Mouse (Mus musculus) frontal cortex, postnatal 10 days (tissue): ENCODE data around the gene Camk1.
"Not testable (repeated sequence)": the region's sequence is repeated elsewhere in the genome, so short reads cannot be mapped to it uniquely, and the experiment has no call there.

ENCODE experiments used
- DNase-seq, 2 experiments: peaks; one replicate each; pipeline ENCODE4 v3.0.0; 2022; ENCODE audit warnings: low spot score in 2 of 2, mixed read lengths in 1 of 2

Gene Camk1

DNA sequence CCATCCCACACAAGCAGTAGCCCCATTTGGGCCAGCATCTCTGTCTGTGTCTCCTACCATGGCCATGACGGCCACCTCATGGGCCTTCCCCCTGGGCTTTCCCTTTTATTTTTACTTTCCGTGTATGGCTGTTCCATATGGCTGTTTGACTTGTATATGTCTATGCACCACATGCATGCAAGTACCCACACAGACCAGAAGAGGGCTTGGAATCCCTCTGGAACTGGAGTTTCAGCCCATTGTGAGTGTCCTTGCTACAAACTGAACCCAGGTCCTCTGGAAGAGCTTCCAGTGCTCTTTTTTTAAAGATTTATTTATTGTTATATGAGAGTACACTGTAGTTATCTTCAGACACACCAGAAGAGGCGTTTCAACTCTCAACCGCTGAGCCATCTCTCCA lies 17.7 kb upstream of the Camk1 start:
- no peak for DNase-seq

DNA sequence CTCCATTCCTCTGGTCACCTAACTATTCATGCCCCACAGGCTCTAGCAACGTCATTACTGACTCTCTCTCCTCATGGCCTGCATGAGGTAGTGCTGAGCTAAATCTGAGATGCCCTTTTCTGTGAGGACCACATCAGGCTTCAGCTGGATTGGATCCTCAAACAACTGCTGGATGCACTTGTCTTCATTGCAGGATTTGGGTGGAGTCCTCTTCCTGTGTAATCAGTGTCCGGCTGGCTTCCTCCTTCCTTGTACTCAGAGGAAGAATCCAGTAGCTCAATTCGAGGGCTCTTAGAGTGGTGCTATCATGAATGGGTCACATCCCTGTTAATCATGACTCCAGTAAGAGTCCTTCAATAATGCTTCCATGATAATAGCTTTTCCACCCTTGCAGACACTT lies 9.9 kb upstream of the Camk1 start:
- DNase-seq, result no peak

GRCm38 (mm10) chr6:113352820-113353219 lies 9.0 kb upstream of the Camk1 start:
- DNase-seq, result no peak

DNA sequence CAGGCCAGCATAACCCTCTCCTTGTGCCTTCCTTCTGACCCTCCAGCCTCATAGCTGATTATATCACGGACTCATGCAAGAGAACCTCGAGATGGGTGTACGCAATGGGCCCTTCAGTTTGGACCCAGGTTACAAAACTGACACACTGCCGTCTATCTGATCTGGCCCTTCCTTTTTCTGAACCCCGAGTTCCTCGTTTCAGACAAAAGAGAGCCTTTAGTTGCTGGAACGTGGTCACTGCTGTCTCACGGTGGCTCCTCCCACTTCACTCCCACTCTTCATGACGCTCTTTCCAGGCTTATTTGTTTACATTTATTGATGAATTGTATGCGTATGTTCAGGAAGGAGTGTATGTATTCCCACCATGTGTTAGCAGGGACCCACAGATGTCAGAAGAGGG lies 7.9 kb upstream of the Camk1 start:
- no peak for DNase-seq

- no peak for DNase-seq
These were observed 7.4 kb upstream of the Camk1 start for GRCm38 (mm10) chr6:113351161-113351560.

- DNase-seq, result no peak
These were observed 6.8 kb upstream of the Camk1 start for GRCm38 (mm10) chr6:113350538-113350937.

DNA sequence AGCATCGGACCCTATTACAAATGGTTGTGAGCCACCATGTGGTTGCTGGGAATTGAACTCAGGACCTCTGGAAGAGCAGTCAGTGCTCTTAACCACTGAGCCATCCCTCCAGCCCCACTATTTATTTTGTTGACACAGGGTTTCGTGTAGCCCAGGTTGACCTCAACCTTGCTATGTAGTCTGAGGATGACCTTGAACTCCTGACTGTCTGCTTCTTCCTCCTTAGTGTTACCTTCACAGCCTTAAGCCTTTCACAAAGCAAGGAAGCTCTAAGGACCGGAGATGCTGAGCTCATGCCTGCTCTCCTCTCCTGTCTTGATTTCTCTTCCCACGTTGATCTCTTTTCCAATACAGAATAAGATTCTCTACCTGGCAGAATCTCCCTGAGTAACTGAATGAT lies 3.1 kb upstream of the Camk1 start:
- DNase-seq, result no peak

DNA sequence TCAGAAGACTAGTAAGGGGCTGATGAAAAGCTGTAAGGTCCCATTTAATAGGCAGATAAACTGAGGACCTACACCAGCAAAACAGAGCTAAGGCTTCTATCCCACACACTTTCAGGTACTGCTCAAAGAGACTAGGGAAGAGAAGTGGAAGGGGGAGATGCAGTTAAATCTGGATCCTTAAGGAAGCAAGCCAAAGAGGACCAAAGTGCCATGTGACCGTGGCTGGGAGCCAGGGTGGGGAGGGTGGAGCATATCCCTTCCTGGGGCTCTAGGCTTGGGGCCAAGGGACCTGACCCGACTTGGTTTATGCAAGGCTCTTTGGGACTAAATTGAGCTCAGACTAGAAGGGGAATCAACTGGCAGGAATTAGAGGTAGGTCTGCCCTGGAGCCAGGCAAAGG lies 537 bp upstream of the Camk1 start:
- peak in 1 of 2 experiments; percentile 37 for DNase-seq

GRCm38 (mm10) chr6:113342297-113342696 lies 1.5 kb downstream of the Camk1 start:
- no peak for DNase-seq

DNA sequence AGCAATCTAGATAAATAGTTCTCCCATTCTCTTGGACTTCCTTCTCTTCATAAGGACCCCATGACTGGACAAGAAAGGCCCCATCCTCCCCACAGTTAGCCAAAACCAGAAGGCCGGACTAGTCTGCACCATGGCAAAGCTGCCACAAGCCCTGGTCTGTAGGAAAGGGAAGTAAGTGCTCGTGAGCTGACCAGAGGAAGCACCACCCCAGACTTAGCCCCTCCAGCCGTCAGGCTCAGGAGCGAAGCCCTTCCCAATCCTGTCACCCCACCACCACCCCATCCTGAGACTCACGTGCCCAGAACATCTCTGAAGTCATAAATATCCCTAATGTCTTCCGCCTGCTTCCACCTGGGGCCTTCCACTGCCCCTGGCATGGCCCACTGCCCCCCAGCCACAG lies 2.2 kb downstream of the Camk1 start:
- DNase-seq, result no peak

GRCm38 (mm10) chr6:113336852-113337620 lies 6.7 kb downstream of the Camk1 start:
- no peak for DNase-seq

GRCm38 (mm10) chr6:113334216-113334615 lies 9.6 kb downstream of the Camk1 start:
- DNase-seq, result no peak

DNA sequence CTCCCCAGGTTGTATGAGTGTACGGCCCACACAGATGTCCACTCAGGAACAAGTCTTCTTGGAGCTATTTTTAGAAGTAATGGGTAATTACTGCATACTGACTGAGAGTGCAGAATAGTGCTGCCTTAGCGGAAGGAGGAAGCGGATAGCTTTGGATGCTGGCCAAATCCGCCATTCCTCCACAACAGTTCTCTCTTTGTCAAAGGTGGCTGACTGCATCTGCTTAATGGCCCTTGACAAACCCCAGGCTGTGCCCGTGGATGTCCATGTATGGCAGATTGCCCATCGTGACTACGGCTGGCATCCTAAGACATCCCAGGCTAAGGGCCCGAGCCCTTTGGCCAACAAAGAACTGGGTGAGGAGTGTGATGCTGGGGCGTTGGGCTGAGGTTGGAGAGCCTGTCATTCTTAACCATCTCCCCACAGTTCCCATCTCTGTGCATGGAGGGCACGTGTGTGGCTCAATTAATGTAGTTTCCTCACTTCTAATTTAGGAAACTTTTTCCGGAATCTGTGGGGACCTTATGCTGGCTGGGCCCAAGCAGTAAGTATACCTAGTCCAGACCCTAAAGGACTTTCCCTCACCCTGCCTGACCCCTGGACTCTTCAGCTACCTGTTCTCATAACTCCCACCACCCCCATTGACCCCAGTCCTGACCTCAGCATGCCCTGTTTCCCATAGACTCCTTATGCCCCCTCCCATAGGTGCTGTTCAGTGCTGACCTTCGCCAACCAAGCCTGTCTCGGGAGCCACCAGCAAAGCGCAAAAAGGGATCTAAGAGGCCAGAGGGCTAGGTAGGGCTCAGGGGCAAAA lies 10.4 kb downstream of the Camk1 start:
- DNase-seq, result peak; percentile 64 to 68

DNA sequence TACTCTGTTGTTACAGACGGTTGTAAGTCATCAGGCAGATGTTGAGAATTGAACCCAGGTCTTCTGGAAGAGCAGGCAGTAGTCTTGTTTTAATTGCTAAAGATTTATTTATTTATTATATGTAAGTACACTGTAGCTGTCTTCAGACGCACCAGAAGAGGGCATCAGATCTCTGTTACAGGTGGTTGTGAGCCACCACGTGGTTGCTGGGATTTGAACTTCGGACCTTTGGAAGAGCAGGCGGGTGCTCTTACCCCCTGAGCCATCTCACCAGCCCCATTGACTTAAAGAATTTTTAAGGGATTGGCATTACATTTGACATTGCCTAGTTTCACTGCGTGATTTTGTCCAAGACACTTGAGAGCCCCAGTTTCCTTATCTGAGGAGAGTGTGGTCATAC lies 11.1 kb downstream of the Camk1 start:
- not testable (repeated sequence) for DNase-seq

GRCm38 (mm10) chr6:113331721-113332120 lies 12.1 kb downstream of the Camk1 start:
- no peak for DNase-seq

DNA sequence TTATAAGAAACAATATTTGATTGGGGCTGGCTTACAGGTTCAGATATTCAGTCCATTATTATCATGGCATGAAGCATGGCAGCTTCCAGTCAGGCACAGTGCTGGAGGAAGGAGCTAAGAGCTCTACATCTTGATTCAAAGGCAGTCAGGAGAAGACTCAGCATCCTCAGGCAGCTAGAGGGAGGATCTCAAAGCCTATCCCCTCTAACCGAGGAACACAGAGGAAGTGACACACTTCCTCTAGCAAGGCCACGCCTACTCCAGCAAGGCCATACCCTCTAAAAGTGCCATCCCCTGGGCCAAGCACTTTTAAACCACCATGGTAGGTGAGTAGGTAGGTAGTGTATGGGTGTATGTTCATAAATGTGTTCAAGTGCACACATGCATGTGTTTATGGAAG lies 13.2 kb downstream of the Camk1 start:
- no peak for DNase-seq

DNA sequence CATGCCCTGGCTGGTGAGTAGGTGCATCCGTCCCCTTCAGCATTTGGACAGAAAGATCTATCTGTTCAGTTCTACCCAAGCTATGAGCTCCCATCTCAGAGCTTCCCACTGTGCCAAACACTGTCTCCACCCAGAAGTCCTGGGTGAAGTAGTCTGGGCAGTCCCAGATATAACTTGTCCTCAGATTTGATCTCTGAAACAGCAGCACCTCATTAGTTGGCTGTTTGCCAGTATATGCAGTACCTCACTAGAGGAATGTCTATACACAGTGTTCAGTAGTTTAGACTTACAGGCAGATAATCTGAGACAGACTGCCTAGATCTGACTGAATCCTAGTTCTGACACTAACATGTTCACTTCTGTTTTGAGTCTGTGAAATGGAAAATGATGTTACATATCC lies 14.4 kb downstream of the Camk1 start:
- no peak for DNase-seq

DNA sequence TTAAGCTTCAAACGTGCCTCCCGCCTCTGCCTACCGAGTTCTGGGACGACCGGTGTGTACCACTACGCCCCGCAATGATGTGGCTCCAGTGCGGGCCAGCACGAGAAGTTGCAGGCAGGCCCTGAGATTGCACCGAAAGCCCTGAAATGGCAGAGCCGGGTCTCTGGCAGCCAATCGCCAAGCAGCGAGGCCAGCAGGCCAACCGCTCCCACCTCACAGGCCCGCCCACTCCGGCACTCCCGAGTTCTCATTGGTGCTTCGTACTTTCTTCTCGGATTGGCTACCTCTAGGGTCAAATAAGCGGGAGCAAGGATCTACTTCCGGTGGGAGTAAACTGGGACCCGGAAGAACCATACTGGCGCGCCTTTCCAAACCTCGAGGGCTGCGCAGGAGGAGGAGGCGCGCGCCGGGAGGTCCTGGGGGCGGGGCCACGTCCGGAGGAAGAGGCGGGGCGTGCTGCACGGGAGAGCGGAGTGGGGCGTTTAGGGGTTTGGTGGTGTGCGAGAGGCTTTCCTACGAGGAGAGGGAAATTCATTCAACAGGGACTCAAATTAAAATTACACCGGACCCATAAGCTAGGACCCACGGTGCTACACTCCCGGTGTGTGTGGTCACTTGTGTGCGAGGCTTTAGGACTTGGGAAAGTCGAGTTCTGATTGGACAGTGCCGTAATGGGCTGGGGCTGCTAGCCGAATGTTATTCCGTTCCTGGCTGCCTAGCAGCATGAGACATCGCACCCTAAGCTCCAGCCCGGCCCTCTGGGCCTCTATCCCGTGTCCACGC lies 17.1 kb downstream of the Camk1 start, which contains the start of gene Ogg1:
Ogg1 (plus strand) TSS at position 440 of the 783 bp plus-strand sequence.
- peak; percentile 98 for DNase-seq

DNA sequence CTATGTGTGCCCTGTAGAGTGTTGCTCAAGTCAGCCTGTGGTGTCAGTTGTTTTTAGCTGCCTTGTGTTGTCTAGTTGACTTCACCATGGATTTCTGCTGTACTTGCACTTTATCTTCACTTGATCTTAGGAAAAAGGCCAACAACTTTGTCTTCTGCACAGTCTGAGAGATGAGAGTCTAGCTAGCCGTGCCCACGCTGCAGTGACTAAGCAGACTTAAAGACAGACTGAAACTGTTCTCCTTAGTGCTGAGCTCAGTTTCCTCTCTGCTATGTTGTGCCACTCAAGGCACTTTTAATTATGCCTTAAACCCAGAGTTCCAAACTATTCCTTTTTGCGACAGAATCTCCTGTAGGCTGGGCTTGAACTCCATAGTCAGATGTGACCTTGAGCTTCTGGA lies 27.8 kb downstream of the Camk1 start:
- DNase-seq, result no peak

- DNase-seq, result no peak
These were observed 35.6 kb downstream of the Camk1 start for GRCm38 (mm10) chr6:113308141-113308540.

DNA sequence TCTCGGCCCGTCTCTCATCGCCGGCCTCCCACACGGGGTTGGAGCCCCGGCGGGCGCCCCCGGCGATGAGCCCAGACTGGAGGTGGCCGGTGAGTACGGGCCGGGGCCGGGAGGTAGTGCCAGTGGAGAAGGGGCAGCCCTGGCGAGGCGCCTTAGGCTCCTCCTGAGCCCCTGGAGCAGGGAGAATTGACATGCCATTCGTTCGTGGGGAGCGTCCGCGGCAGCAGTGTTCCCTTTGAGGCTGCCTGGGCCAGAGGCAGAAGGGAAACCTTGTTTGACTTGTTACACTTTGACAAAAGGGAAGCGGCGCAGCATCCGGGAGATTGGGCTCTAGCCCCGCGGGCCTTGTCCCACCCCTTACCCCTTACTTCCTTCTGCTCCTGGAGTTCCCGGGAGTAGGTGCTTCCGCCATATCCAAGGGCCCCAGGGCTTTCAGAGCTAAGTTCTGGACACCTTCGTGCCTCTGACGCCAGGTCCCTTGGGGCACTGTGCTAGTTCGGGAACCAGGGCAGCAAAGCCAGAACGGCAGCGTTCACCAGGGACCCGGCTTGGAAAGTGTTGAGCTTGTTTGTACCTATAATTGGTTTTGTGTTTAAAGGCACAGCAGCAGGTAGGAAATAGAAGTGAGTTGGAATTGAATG lies 36.2 kb downstream of the Camk1 start:
- DNase-seq, result peak; percentile 41 to 45

DNA sequence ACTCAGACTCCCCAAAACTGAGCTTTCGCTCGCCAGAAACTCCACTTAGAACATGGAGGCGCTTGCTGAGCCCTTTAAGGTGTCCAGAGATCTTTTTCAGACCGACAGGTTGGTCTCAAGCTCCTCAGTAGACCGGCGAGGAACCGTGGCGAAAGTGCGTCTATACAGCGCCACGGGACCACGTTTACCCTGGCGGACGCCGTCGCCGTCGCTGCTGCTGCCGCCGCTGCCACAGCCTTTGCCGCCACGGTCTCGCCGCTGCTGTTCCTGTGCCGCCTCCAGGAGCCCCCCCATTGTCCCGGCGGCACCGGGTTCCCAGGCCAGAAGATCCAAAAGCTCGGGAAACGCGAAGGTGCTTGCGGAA lies 36.8 kb downstream of the Camk1 start, which contains the start of gene Brpf1:
Brpf1 (plus strand) TSS at position 152 of the 364 bp plus-strand sequence.
- no peak for DNase-seq
